Mouse (Mus musculus) mouse trophoblast stem cell (cell line): ENCODE measurements around the gene Sec62.

Experiments
- in situ Hi-C, 2 experiments: fragments of 300-500 bp; cut with MseI, MboI; formaldehyde crosslinking; loops; 2 replicates in 1 of 2; 3 replicates in 1 of 2; pipeline ENCODE4 v1.15.1; 2025

Sec62 gene

GRCm38 (mm10) chr3:30792737-30793402, at the start of gene Sec62:
Gene Sec62 (plus strand): TSS chr3:30792875.
- in situ Hi-C loops, result no loop called here

GRCm38 (mm10) chr3:30742891-30743290, 49.8 kb upstream of the Sec62 start:
- in situ Hi-C loops, result no loop called here

- in situ Hi-C loops, result no loop called here
Measured at GRCm38 (mm10) chr3:30746006-30746405, 46.7 kb upstream of the Sec62 start, which contains the start of gene Samd7. Gene Samd7 (plus strand): TSS chr3:30746293.

- in situ Hi-C loops, result no loop called here
Measured at GRCm38 (mm10) chr3:30748316-30748715, 44.4 kb upstream of the Sec62 start.

GRCm38 (mm10) chr3:30754696-30755095, 38.0 kb upstream of the Sec62 start:
- in situ Hi-C loops, result no loop called here

- in situ Hi-C loops, result no loop called here
Measured at GRCm38 (mm10) chr3:30764877-30765276, 27.8 kb upstream of the Sec62 start.

- in situ Hi-C loops, result no loop called here
Measured at GRCm38 (mm10) chr3:30765311-30766027, 27.2 kb upstream of the Sec62 start.

GRCm38 (mm10) chr3:30766177-30766576, 26.5 kb upstream of the Sec62 start:
- in situ Hi-C loops, result no loop called here

- in situ Hi-C loops, result no loop called here
Measured at GRCm38 (mm10) chr3:30767271-30767670, 25.4 kb upstream of the Sec62 start.

GRCm38 (mm10) chr3:30769755-30770515, 22.7 kb upstream of the Sec62 start:
- in situ Hi-C loops, result no loop called here

GRCm38 (mm10) chr3:30771560-30771959, 21.1 kb upstream of the Sec62 start:
- in situ Hi-C loops, result no loop called here

GRCm38 (mm10) chr3:30772631-30773030, 20.0 kb upstream of the Sec62 start:
- in situ Hi-C loops, result no loop called here

GRCm38 (mm10) chr3:30774677-30775076, 18.0 kb upstream of the Sec62 start:
- in situ Hi-C loops, result no loop called here

- in situ Hi-C loops, result no loop called here
Measured at GRCm38 (mm10) chr3:30777984-30778383, 14.7 kb upstream of the Sec62 start.

GRCm38 (mm10) chr3:30788531-30788930, 4.1 kb upstream of the Sec62 start:
- in situ Hi-C loops, result no loop called here

- in situ Hi-C loops, result no loop called here
Measured at GRCm38 (mm10) chr3:30793403-30794221, 937 bp downstream of the Sec62 start.

- in situ Hi-C loops, result no loop called here
Measured at GRCm38 (mm10) chr3:30802171-30802570, 9.5 kb downstream of the Sec62 start.

GRCm38 (mm10) chr3:30812881-30813280, 20.2 kb downstream of the Sec62 start:
- in situ Hi-C loops, result no loop called here

GRCm38 (mm10) chr3:30818630-30819125, 26.0 kb downstream of the Sec62 start:
- in situ Hi-C loops, result no loop called here

GRCm38 (mm10) chr3:30822163-30822562, 29.5 kb downstream of the Sec62 start:
- in situ Hi-C loops, result no loop called here

GRCm38 (mm10) chr3:30826069-30826468, 33.4 kb downstream of the Sec62 start:
- in situ Hi-C loops, result no loop called here
